Mouse (Mus musculus): ENCODE results near the gene Timm17b. TPM values are rescaled to one million over a fixed set of nuclear protein-coding genes. Genes with fewer than 3 reads are reported as not detected.

The Timm17b gene
- total and polyA plus RNA-seq, 3 experiments = 33.1 to 76.7 (median 38.8) TPM

GRCm38 (mm10) chrX:7879819-7880218 is 19.3 kb upstream of the Timm17b start (continued):
- TF ChIP-seq MAX (IDR thresholded peaks at IDR 0.05; ENCODE audit: low read length) (no peak), SIN3A (IDR thresholded peaks at IDR 0.05; ENCODE audit: low read length) (peak; percentile 69), KAT2A (IDR thresholded peaks at IDR 0.05; ENCODE audit: insufficient replicate concordance, low read length) (no peak), NRF1 (IDR thresholded peaks at IDR 0.05; ENCODE audit: low read depth, low read length) (peak; percentile 82), ZMIZ1 (IDR thresholded peaks at IDR 0.05; ENCODE audit: low read depth, low read length) (no peak), USF2 (conservative IDR thresholded peaks at IDR 0.05; ENCODE audit: low read depth, low read length) (no peak)

DNA sequence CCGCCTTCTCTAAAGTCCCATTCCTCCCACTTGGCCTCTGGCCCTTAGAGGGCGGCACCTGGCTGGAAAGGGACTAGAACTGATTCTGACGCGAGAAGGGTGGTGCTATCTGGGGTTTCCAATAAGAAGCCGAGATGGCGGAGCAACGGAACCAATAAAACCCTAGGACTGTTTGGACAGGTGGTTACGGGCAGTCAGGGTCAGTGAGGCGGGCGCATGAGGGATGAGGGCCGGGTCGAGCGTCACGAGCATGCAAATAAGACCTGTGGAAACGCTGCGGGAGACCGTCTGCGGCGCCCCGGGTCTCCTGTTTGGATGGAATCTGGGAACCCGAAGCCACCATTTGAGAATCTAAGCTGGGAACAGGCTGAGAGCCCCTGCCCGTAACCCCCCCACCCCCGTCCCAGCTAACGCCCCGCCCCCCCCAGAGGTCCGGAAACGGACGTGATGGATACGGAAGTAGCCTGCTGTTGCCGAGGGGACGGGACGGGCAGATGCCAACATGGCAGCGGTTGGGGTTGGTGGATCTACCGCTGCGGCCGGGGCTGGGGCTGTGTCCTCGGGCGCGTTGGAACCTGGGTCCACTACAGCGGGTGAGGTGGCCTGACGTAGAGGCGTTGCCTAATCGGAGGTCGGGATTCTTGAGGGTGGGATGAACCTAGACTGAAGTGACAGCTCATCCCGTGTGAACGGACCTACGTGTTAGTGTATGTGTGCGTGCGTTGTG is 15.2 kb upstream of the Timm17b start, which contains the start of gene Slc35a2:
Slc35a2 (plus strand) TSS at position 188 of the 727 bp plus-strand sequence.
- no peaks in the 10 kb centered on the region for H3K27me3 ChIP-seq (replicated peaks)
- H3K4me2 ChIP-seq (ENCODE audit: insufficient read depth, low read depth, poor library complexity, severe bottlenecking) = peak within 1 kb of the TSS; percentile 78
- peaks cover 4 to 12% of the 10 kb centered on the region in 2 experiments; a peak in 2 of 4 replicates for H3K4me1 ChIP-seq (ENCODE audit: control insufficient read depth in 1 of 2, insufficient read depth in 2 of 2)
- peaks cover 34 to 44% of the 10 kb centered on the region in 2 experiments for H3K36me3 ChIP-seq (replicated peaks in 1 of 2; ENCODE audit: control insufficient read depth in 1 of 2, insufficient read depth in 1 of 2, low read length in 1 of 2)
- peak within 1 kb of the TSS; percentile 67 to 98 (median 69) for H3K4me3 ChIP-seq (replicated peaks in 1 of 3; ENCODE audit: low read depth in 2 of 3, low read length in 2 of 3, poor library complexity in 1 of 3)
- in situ Hi-C loops (cut with MboI; ENCODE audit: low pct_ligation_motif_present, low pct_unique_long_range_greater_than_20kb, low sequenced_read_pairs) (no loop called here), dilution Hi-C loops (cut with MboI; ENCODE audit: extremely low pct_ligation_motif_present, extremely low pct_unique_long_range_greater_than_20kb, low sequenced_read_pairs) (no loop called here)
- peak within 1 kb of the TSS; percentile 87 for H3K27ac ChIP-seq (ENCODE audit: insufficient read depth, low read depth)
- DNase-seq (ENCODE audit: extremely low read depth) = peak; percentile 88
- TF ChIP-seq CHD2 (IDR thresholded peaks at IDR 0.05; ENCODE audit: low read length) = peak; percentile 65; the same call in 1 of the 2 replicates
- peak; percentile 16 for TF ChIP-seq TCF12 (IDR thresholded peaks at IDR 0.05; ENCODE audit: low read depth, low read length)
- peak; percentile 99 for TF ChIP-seq POLR2AphosphoS2 (IDR thresholded peaks at IDR 0.05; ENCODE audit: low read depth, low read length)
- 0 out of 2 replicates have a peak, but pooled peaks have one; percentile 9 for TF ChIP-seq IRF4 (IDR thresholded peaks at IDR 0.05; ENCODE audit: low read depth, low read length)
- TF ChIP-seq POLR2A (IDR thresholded peaks at IDR 0.05; ENCODE audit: low read depth, low read length) = peak; percentile 67
- TF ChIP-seq USF2 (conservative IDR thresholded peaks at IDR 0.05; ENCODE audit: low read depth, low read length) = no peak
- peak; percentile 82 for TF ChIP-seq ZMIZ1 (IDR thresholded peaks at IDR 0.05; ENCODE audit: low read depth, low read length)
- no peak for TF ChIP-seq EP300 (IDR thresholded peaks at IDR 0.05; ENCODE audit: low read length)
- TF ChIP-seq GABPA (IDR thresholded peaks at IDR 0.05; ENCODE audit: insufficient replicate concordance, low read depth, low read length) = no peak
- TF ChIP-seq SIN3A (IDR thresholded peaks at IDR 0.05; ENCODE audit: low read length) = peak; percentile 65
- TF ChIP-seq HCFC1 (IDR thresholded peaks at IDR 0.05; ENCODE audit: low read depth, low read length) = peak; percentile 61
- TF ChIP-seq MXI1 (IDR thresholded peaks at IDR 0.05; ENCODE audit: low read depth, low read length) = 0 out of 2 replicates have a peak, but pooled peaks have one; percentile 42
- peak in 1 of 2 experiments; percentile 26; a peak in 1 of 4 replicates for TF ChIP-seq CTCF (conservative IDR thresholded peaks at IDR 0.05 in 1 of 2, IDR thresholded peaks at IDR 0.05 in 1 of 2; ENCODE audit: low read depth in 2 of 2, low read length in 2 of 2)
- TF ChIP-seq ETS1 (conservative IDR thresholded peaks at IDR 0.05; ENCODE audit: low read depth, low read length) = 0 out of 2 replicates have a peak, but pooled peaks have one; percentile 26
- TF ChIP-seq ELF1 (IDR thresholded peaks at IDR 0.05; ENCODE audit: low read depth, low read length) = peak; percentile 84
- TF ChIP-seq BHLHE40 (IDR thresholded peaks at IDR 0.05; ENCODE audit: low read depth, low read length) = peak; percentile 78
- no peak for TF ChIP-seq JUN (IDR thresholded peaks at IDR 0.05; ENCODE audit: insufficient read depth, low read depth, low read length)
- TF ChIP-seq MAZ (IDR thresholded peaks at IDR 0.05; ENCODE audit: low read depth, low read length) = peak; percentile 46; the same call in 1 of the 2 replicates
- H3K9me3 ChIP-seq (replicated peaks; ENCODE audit: low read length) = no peaks in the 10 kb centered on the region
- peaks cover 32% of the 10 kb centered on the region for H3K79me2 ChIP-seq (replicated peaks; ENCODE audit: control insufficient read depth, extremely low read depth, insufficient read depth, poor library complexity, severe bottlenecking)
- H3K9ac ChIP-seq (ENCODE audit: insufficient read depth, low read depth) = peak within 1 kb of the TSS; percentile 78

All from CH12.LX (cell line).